Mouse (Mus musculus) cerebellum, adult 2 months (tissue): Measurements from ENCODE around the gene Epn3. TPM values are rescaled to one million over a fixed set of nuclear protein-coding genes. Genes with fewer than 3 reads are reported as not detected.

Source experiments
- DNase-seq, 2 experiments: peaks; one replicate each; pipeline ENCODE4 v3.0.0; 2021
- H3K27ac ChIP-seq: fragments of 200-500 bp; 2 replicates; pipeline ENCODE4 v1.5.1; 2012; ENCODE audit warnings: low read length, control low read depth, inconsistent platforms; ENCODE audit not compliant: insufficient read depth
- H3K27me3 ChIP-seq: fragments of 200-500 bp; 2 replicates; pipeline ENCODE4 v1.6.1; 2012; ENCODE audit warnings: inconsistent platforms, mild to moderate bottlenecking, low read length, moderate library complexity; ENCODE audit not compliant: control insufficient read depth, insufficient read depth
- H3K4me1 ChIP-seq: fragments of 200-500 bp; 2 replicates; pipeline ENCODE4 v1.6.1; 2011; ENCODE audit warnings: low read length; ENCODE audit not compliant: control insufficient read depth, insufficient read depth
- H3K4me3 ChIP-seq: fragments of 200-500 bp; replicated peaks from 2 replicates; pipeline ENCODE3; 2011; ENCODE audit warnings: mild to moderate bottlenecking, low read depth, low read length, control low read depth; ENCODE audit not compliant: insufficient read depth
- CTCF ChIP-seq: fragments of 200-500 bp; IDR thresholded peaks from 2 replicates; pipeline ENCODE4 v1.5.1; 2011; ENCODE audit warnings: low read depth, mild to moderate bottlenecking, control low read depth, low read length, moderate library complexity, borderline replicate concordance; ENCODE audit not compliant: insufficient read depth
- POLR2A ChIP-seq: fragments of 200-500 bp; IDR thresholded peaks from 2 replicates; pipeline ENCODE4 v1.6.1; 2011; ENCODE audit warnings: low read length, control low read depth, borderline replicate concordance; ENCODE audit not compliant: insufficient read depth
- WGBS: fragments of 180-500 bp; shearing (Covaris S2); methylation state at CpG from one replicate; pipeline ENCODE4 v1.1.7; 2018; 5-methylcytosine and 5-hydroxymethylcytosine counted together
- polyA plus RNA-seq: library from polyadenylated mRNA; depleted of rRNA; stranded (reverse); fragments of >200 nt; gene quantifications from 2 replicates; pipeline ENCODE4 v1.2.3, GENCODE M21; 2012

The Epn3 gene
- polyA plus RNA-seq, 1 experiment = 31.1 TPM

GRCm38 (mm10) chr11:94484636-94485035 is 15.1 kb downstream of the Epn3 start:
- Histone ChIP-seq H3K4me3 (no peak overlapping the region), H3K27ac (no peak overlapping the region), H3K4me1 (peaks cover 22% of the 10 kb centered on the region), H3K27me3 (no peaks in the 10 kb centered on the region)
- TF ChIP-seq POLR2A (no peak), CTCF (no peak)
- WGBS = 90% methylated on average over 9 of the region's 9 CpGs
- DNase-seq = no peak

GRCm38 (mm10) chr11:94483921-94484320 is 15.9 kb downstream of the Epn3 start:
- Histone ChIP-seq H3K27ac (peak overlapping the region; percentile 1; the same call in 1 of the 2 replicates), H3K4me1 (peaks cover 23% of the 10 kb centered on the region), H3K27me3 (no peaks in the 10 kb centered on the region), H3K4me3 (no peak overlapping the region)
- DNase-seq = peak in 1 of 2 experiments; percentile 47
- TF ChIP-seq POLR2A = no peak
- TF ChIP-seq CTCF = no peak
- WGBS = 55% methylated on average over 14 of the region's 14 CpGs

- H3K4me3 ChIP-seq = no peak overlapping the region
- H3K4me1 ChIP-seq = peaks cover 25% of the 10 kb centered on the region
- TF ChIP-seq POLR2A (peak; percentile 30; the same call in 1 of the 2 replicates), CTCF (peak; percentile 61; the same call in 1 of the 2 replicates)
- 8% methylated on average over 11 of the region's 11 CpGs for WGBS
- peak; percentile 83 to 91 for DNase-seq
- peak overlapping the region; percentile 19; the same call in 1 of the 2 replicates for H3K27ac ChIP-seq
- H3K27me3 ChIP-seq = no peaks in the 10 kb centered on the region
These were observed 16.3 kb downstream of the Epn3 start for GRCm38 (mm10) chr11:94483436-94483835.

- peak in 1 of 2 experiments; percentile 33 for DNase-seq
- WGBS = 86% methylated on average over 11 of the region's 11 CpGs
- Histone ChIP-seq H3K4me3 (no peak overlapping the region), H3K4me1 (peaks cover 32% of the 10 kb centered on the region), H3K27me3 (no peaks in the 10 kb centered on the region), H3K27ac (no peak overlapping the region)
- TF ChIP-seq POLR2A (no peak), CTCF (no peak)
These were observed 17.0 kb downstream of the Epn3 start for GRCm38 (mm10) chr11:94482738-94483137.

- Histone ChIP-seq H3K4me3 (no peak overlapping the region), H3K27me3 (no peaks in the 10 kb centered on the region), H3K27ac (no peak overlapping the region), H3K4me1 (peaks cover 40% of the 10 kb centered on the region)
- no peak for DNase-seq
- WGBS = 93% methylated on average over 7 of the region's 7 CpGs
- TF ChIP-seq CTCF (no peak), POLR2A (no peak)
These were observed 17.8 kb downstream of the Epn3 start for GRCm38 (mm10) chr11:94481963-94482362.

GRCm38 (mm10) chr11:94480382-94480781 is 19.4 kb downstream of the Epn3 start:
- Histone ChIP-seq H3K4me3 (no peak overlapping the region), H3K4me1 (peaks cover 38% of the 10 kb centered on the region), H3K27ac (no peak overlapping the region), H3K27me3 (no peaks in the 10 kb centered on the region)
- TF ChIP-seq POLR2A (no peak), CTCF (no peak)
- 78% methylated on average over 9 of the region's 9 CpGs for WGBS
- no peak for DNase-seq

- TF ChIP-seq CTCF (no peak), POLR2A (no peak)
- Histone ChIP-seq H3K4me3 (no peak overlapping the region), H3K27ac (no peak overlapping the region), H3K27me3 (no peaks in the 10 kb centered on the region), H3K4me1 (peaks cover 25% of the 10 kb centered on the region)
- DNase-seq = peak; percentile 74 to 85
- WGBS = 10% methylated on average over 6 of the region's 6 CpGs
These were observed 22.1 kb downstream of the Epn3 start for GRCm38 (mm10) chr11:94477651-94478050.

GRCm38 (mm10) chr11:94475722-94476121 is 24.1 kb downstream of the Epn3 start:
- Histone ChIP-seq H3K4me1 (peaks cover 25% of the 10 kb centered on the region), H3K27ac (no peak overlapping the region), H3K27me3 (no peaks in the 10 kb centered on the region; the same call in 1 of the 2 replicates), H3K4me3 (no peak overlapping the region)
- 54% methylated on average over 11 of the region's 11 CpGs for WGBS
- TF ChIP-seq POLR2A (no peak), CTCF (no peak)
- peak in 1 of 2 experiments; percentile 24 for DNase-seq

- TF ChIP-seq POLR2A = no peak
- TF ChIP-seq CTCF = no peak
- DNase-seq = no peak
- Histone ChIP-seq H3K4me3 (peak overlapping the region; percentile 79), H3K27me3 (no peaks in the 10 kb centered on the region; the same call in 1 of the 2 replicates), H3K27ac (no peak overlapping the region), H3K4me1 (peaks cover 23% of the 10 kb centered on the region)
- WGBS = 3% methylated on average over 11 of the region's 11 CpGs
These were observed 25.2 kb downstream of the Epn3 start for GRCm38 (mm10) chr11:94474544-94474910.
